Mouse (Mus musculus) heart, adult 2 months (tissue): ENCODE measurements around the gene Asf1b.

ENCODE experiments used
- CTCF ChIP-seq: fragments of 200-600 bp; IDR thresholded peaks from 2 replicates; pipeline ENCODE4 v1.8.1; 2022; ENCODE audit warnings: antibody characterized with exemption, mild to moderate bottlenecking, moderate library complexity
- EP300 ChIP-seq: fragments of 200-500 bp; IDR thresholded peaks from 2 replicates; pipeline ENCODE4 v1.6.1; 2011; ENCODE audit warnings: low read depth, low read length, control low read depth; ENCODE audit not compliant: insufficient read depth
- POLR2A ChIP-seq: fragments of 200-500 bp; IDR thresholded peaks from 2 replicates; pipeline ENCODE4 v1.6.1; 2011; ENCODE audit warnings: mild to moderate bottlenecking, low read depth, low read length, control low read depth; ENCODE audit not compliant: insufficient read depth

DNA sequence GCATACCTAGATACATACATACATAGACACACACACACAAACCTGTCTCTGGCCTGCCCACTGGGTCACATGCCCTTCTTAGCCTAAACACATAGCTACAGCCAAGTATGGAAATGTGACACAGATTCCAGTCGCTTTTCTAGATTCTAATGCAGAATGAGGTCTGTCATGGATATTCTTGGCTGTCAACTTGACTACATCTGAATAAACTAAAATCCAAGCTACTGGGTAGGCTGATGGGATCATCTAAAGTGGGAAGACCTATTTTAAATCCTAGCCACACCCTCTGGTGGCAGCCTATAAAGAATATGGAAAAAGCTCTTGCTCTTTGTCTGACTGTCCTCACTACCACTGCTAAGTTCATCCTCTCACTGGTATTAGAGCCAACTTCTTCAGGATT lies 12.9 kb upstream of the Asf1b start:
- TF ChIP-seq CTCF, result no peak
- TF ChIP-seq POLR2A, result no peak
- TF ChIP-seq EP300, result no peak
